Mouse (Mus musculus) spleen, adult 2 months (tissue): ENCODE results near the gene Slc5a1.

Experiments
- CTCF ChIP-seq: fragments of 200-500 bp; IDR thresholded peaks from 2 replicates; pipeline ENCODE4 v1.5.1; 2011; ENCODE audit warnings: mild to moderate bottlenecking, inconsistent platforms; ENCODE audit not compliant: insufficient read depth, insufficient read length, insufficient replicate concordance; ENCODE audit errors: extremely low read depth
- POLR2A ChIP-seq: fragments of 200-500 bp; IDR thresholded peaks from 2 replicates; pipeline ENCODE4 v1.6.1; 2011; ENCODE audit warnings: low read depth, low read length, inconsistent platforms

- no peak for TF ChIP-seq POLR2A
- no peak for TF ChIP-seq CTCF
Observed at GRCm38 (mm10) chr5:33146837-33147236, 42.8 kb downstream of the Slc5a1 start.
